Mouse (Mus musculus) neural tube, embryonic 14.5 days (tissue): Measurements from ENCODE around the gene Hoxc10. TPM values are rescaled to one million over a fixed set of nuclear protein-coding genes. Genes with fewer than 3 reads are reported as not detected.

Source experiments
- ATAC-seq: fragments of 200-750 bp; cut with Nextera tagmentation; 2 replicates; pipeline ENCODE4 v1.8.0; 2017; ENCODE audit warnings: low read depth, mild to moderate bottlenecking, moderate TSS enrichment, moderate library complexity
- H3K27ac ChIP-seq: fragments of 300-500 bp; sonication (generic); 2 replicates; pipeline ENCODE4 v1.5.1; 2014; ENCODE audit warnings: low read depth, mild to moderate bottlenecking, control low read depth, low read length, moderate library complexity, mixed read lengths
- H3K27me3 ChIP-seq: fragments of 300-500 bp; sonication (generic); 2 replicates; pipeline ENCODE4 v1.6.1; 2014; ENCODE audit warnings: low read length; ENCODE audit not compliant: control insufficient read depth, insufficient read depth
- H3K36me3 ChIP-seq: fragments of 300-500 bp; sonication (generic); 2 replicates; pipeline ENCODE4 v1.6.1; 2014; ENCODE audit warnings: low read length, mixed read lengths; ENCODE audit not compliant: control insufficient read depth, insufficient read depth
- H3K4me1 ChIP-seq: fragments of 300-500 bp; sonication (generic); 2 replicates; pipeline ENCODE4 v1.6.1; 2014; ENCODE audit warnings: low read length; ENCODE audit not compliant: control insufficient read depth, insufficient read depth
- H3K4me2 ChIP-seq: fragments of 300-500 bp; sonication (generic); 2 replicates; pipeline ENCODE4 v1.6.1; 2014; ENCODE audit warnings: mild to moderate bottlenecking, low read depth, low read length, control low read depth
- H3K4me3 ChIP-seq: fragments of 300-500 bp; sonication (generic); 2 replicates; pipeline ENCODE4 v1.5.1; 2014; ENCODE audit warnings: low read depth, low read length, control low read depth, mixed read lengths
- H3K9ac ChIP-seq: fragments of 300-500 bp; sonication (generic); replicated peaks from 2 replicates; pipeline ENCODE4 v1.6.1; 2014; ENCODE audit warnings: low read depth, mild to moderate bottlenecking, control low read depth, low read length, mixed read lengths
- H3K9me3 ChIP-seq: fragments of 300-500 bp; sonication (generic); 2 replicates; pipeline ENCODE4 v1.6.1; 2016; ENCODE audit warnings: low read length; ENCODE audit not compliant: control insufficient read depth
- WGBS: fragments of 180-500 bp; shearing (Covaris S2); extraction: QIAGEN DNeasy Blood & Tissue Kit; methylation state at CpG from one replicate; pipeline ENCODE4 v1.1.7; 2014; 5-methylcytosine and 5-hydroxymethylcytosine counted together
- polyA plus RNA-seq: library from polyadenylated mRNA; unstranded; fragments of >200 nt; fragmentation: Nextera tagmentation; extraction: Ambion mirVana; gene quantifications from 2 replicates; pipeline ENCODE4 v1.2.1, GENCODE M21; 2014

The Hoxc10 gene
- polyA plus RNA-seq, 1 experiment from 2014 or later, result 94.7 TPM

- peak; percentile 16; the same call in 1 of the 2 replicates for ATAC-seq
- peaks cover 63% of the 10 kb centered on the region for H3K4me1 ChIP-seq
- peak overlapping the region; percentile 75 for H3K27ac ChIP-seq
- 2% methylated on average over 21 of the region's 21 CpGs for WGBS
- no peaks in the 10 kb centered on the region for H3K36me3 ChIP-seq
- no peaks in the 10 kb centered on the region for H3K9me3 ChIP-seq
- H3K4me2 ChIP-seq, result peak overlapping the region; percentile 94
- peak overlapping the region; percentile 14 for H3K4me3 ChIP-seq
- no peaks in the 10 kb centered on the region for H3K27me3 ChIP-seq
- H3K9ac ChIP-seq, result peak overlapping the region; percentile 52
These were observed 20.7 kb downstream of the Hoxc10 start for GRCm38 (mm10) chr15:102987124-102987833.

- H3K9me3 ChIP-seq, result no peaks in the 10 kb centered on the region
- H3K9ac ChIP-seq, result peak overlapping the region; percentile 26; the same call in 1 of the 2 replicates
- no peaks in the 10 kb centered on the region for H3K36me3 ChIP-seq
- no peak overlapping the region for H3K4me3 ChIP-seq
- peaks cover 68% of the 10 kb centered on the region for H3K4me1 ChIP-seq
- H3K27me3 ChIP-seq, result no peaks in the 10 kb centered on the region
- peak overlapping the region; percentile 94 for H3K4me2 ChIP-seq
- H3K27ac ChIP-seq, result peak overlapping the region; percentile 75; the same call in 1 of the 2 replicates
- no peak for ATAC-seq
- WGBS, result 17% methylated on average over 5 of the region's 5 CpGs
These were observed 21.5 kb downstream of the Hoxc10 start for GRCm38 (mm10) chr15:102988078-102988477.

- no peaks in the 10 kb centered on the region for H3K36me3 ChIP-seq
- peak within 1 kb of the TSS; percentile 95 for H3K27ac ChIP-seq
- no peaks in the 10 kb centered on the region for H3K27me3 ChIP-seq
- H3K4me2 ChIP-seq, result peak within 1 kb of the TSS; percentile 92
- peak within 1 kb of the TSS; percentile 57 for H3K4me3 ChIP-seq
- under 1% methylated on average over 68 of the region's 69 CpGs for WGBS
- peak; percentile 60 for ATAC-seq
- H3K9ac ChIP-seq, result peak within 1 kb of the TSS; percentile 90
- H3K4me1 ChIP-seq, result peaks cover 71% of the 10 kb centered on the region
- no peaks in the 10 kb centered on the region for H3K9me3 ChIP-seq
These were observed 24.1 kb downstream of the Hoxc10 start, which contains the start of gene Hoxc8 for GRCm38 (mm10) chr15:102990461-102991397. Gene Hoxc8 (plus strand): TSS chr15:102990607.

- H3K36me3 ChIP-seq, result no peaks in the 10 kb centered on the region
- H3K4me3 ChIP-seq, result peak overlapping the region; percentile 57
- peaks cover 71% of the 10 kb centered on the region for H3K4me1 ChIP-seq
- H3K27ac ChIP-seq, result peak overlapping the region; percentile 95
- H3K27me3 ChIP-seq, result no peaks in the 10 kb centered on the region
- H3K4me2 ChIP-seq, result peak overlapping the region; percentile 92
- peak overlapping the region; percentile 90 for H3K9ac ChIP-seq
- no peak for ATAC-seq
- no peaks in the 10 kb centered on the region for H3K9me3 ChIP-seq
- WGBS, result 9% methylated on average over 7 of the region's 7 CpGs
These were observed 25.2 kb downstream of the Hoxc10 start for GRCm38 (mm10) chr15:102991782-102992181.

GRCm38 (mm10) chr15:102992206-102992605 is 25.6 kb downstream of the Hoxc10 start:
- Histone ChIP-seq H3K4me2 (peak overlapping the region; percentile 92), H3K27ac (peak overlapping the region; percentile 95), H3K4me3 (peak overlapping the region; percentile 57), H3K9ac (peak overlapping the region; percentile 90), H3K36me3 (no peaks in the 10 kb centered on the region), H3K27me3 (no peaks in the 10 kb centered on the region), H3K4me1 (peaks cover 70% of the 10 kb centered on the region), H3K9me3 (no peaks in the 10 kb centered on the region)
- 3% methylated on average over 11 of the region's 11 CpGs for WGBS
- no peak for ATAC-seq

- H3K36me3 ChIP-seq, result no peaks in the 10 kb centered on the region
- H3K9me3 ChIP-seq, result no peaks in the 10 kb centered on the region
- H3K4me3 ChIP-seq, result peak overlapping the region; percentile 57
- peak overlapping the region; percentile 95 for H3K27ac ChIP-seq
- WGBS, result 3% methylated on average over 3 of the region's 3 CpGs
- H3K4me2 ChIP-seq, result peak overlapping the region; percentile 92
- H3K4me1 ChIP-seq, result peaks cover 69% of the 10 kb centered on the region
- no peak for ATAC-seq
- H3K9ac ChIP-seq, result peak overlapping the region; percentile 90
- H3K27me3 ChIP-seq, result no peaks in the 10 kb centered on the region
These were observed 26.3 kb downstream of the Hoxc10 start for GRCm38 (mm10) chr15:102992863-102993262.

- H3K4me3 ChIP-seq, result peak overlapping the region; percentile 55
- no peaks in the 10 kb centered on the region for H3K9me3 ChIP-seq
- peak overlapping the region; percentile 91 for H3K27ac ChIP-seq
These were observed 30.0 kb downstream of the Hoxc10 start for GRCm38 (mm10) chr15:102996548-102996947.

GRCm38 (mm10) chr15:102997431-102997830 is 30.8 kb downstream of the Hoxc10 start:
- no peaks in the 10 kb centered on the region for H3K27me3 ChIP-seq
- WGBS, result 4% methylated on average over 3 of the region's 3 CpGs
- no peak for ATAC-seq
- peaks cover 51% of the 10 kb centered on the region for H3K4me1 ChIP-seq
- no peaks in the 10 kb centered on the region for H3K9me3 ChIP-seq
- H3K9ac ChIP-seq, result peak overlapping the region; percentile 57
- peak overlapping the region; percentile 92 for H3K4me2 ChIP-seq
- peak overlapping the region; percentile 91 for H3K27ac ChIP-seq
- peak overlapping the region; percentile 55 for H3K4me3 ChIP-seq
- H3K36me3 ChIP-seq, result no peaks in the 10 kb centered on the region

More at GRCm38 (mm10) chr15:102996548-102996947, 30.0 kb downstream of the Hoxc10 start:
- 5% methylated on average over 9 of the region's 9 CpGs for WGBS
- no peak for ATAC-seq
- Histone ChIP-seq H3K27me3 (no peaks in the 10 kb centered on the region), H3K36me3 (no peaks in the 10 kb centered on the region), H3K9ac (peak overlapping the region; percentile 57), H3K4me2 (peak overlapping the region; percentile 92), H3K4me1 (peaks cover 52% of the 10 kb centered on the region)
